Mouse (Mus musculus) right cerebral cortex, adult 2 months (tissue): Measurements from ENCODE around the gene Vwa5a.

ENCODE experiments used
- DNase-seq, 2 experiments: peaks; one replicate each; pipeline ENCODE4 v3.0.0; 2021 to 2022; ENCODE audit warnings: low spot score in 2 of 2

The Vwa5a gene

GRCm38 (mm10) chr9:38718102-38718501 lies at the start of gene Vwa5a:
Gene Vwa5a (plus strand): TSS chr9:38718268.
- DNase-seq: no peak

GRCm38 (mm10) chr9:38672887-38673286 lies 45.2 kb upstream of the Vwa5a start:
- DNase-seq: no peak

GRCm38 (mm10) chr9:38674501-38674900 lies 43.6 kb upstream of the Vwa5a start, which contains the start of gene Olfr918:
Gene Olfr918 (minus strand): TSS chr9:38674601.
- DNase-seq: no peak

- no peak for DNase-seq
Observed at GRCm38 (mm10) chr9:38718927-38719441, 916 bp downstream of the Vwa5a start.

GRCm38 (mm10) chr9:38724044-38724443 lies 6.0 kb downstream of the Vwa5a start:
- no peak for DNase-seq

GRCm38 (mm10) chr9:38728218-38728617 lies 10.2 kb downstream of the Vwa5a start:
- no peak for DNase-seq

- DNase-seq: no peak
Observed at GRCm38 (mm10) chr9:38741408-38741807, 23.3 kb downstream of the Vwa5a start.

- DNase-seq: no peak
Observed at GRCm38 (mm10) chr9:38744619-38745315, 26.7 kb downstream of the Vwa5a start.

- DNase-seq: no peak
Observed at GRCm38 (mm10) chr9:38751999-38752398, 33.9 kb downstream of the Vwa5a start, which contains the start of gene Olfr920. Gene Olfr920 (plus strand): TSS chr9:38752299.

- DNase-seq: no peak
Observed at GRCm38 (mm10) chr9:38772768-38773167, 54.7 kb downstream of the Vwa5a start, which contains the start of gene Olfr921. Gene Olfr921 (plus strand): TSS chr9:38773068.

GRCm38 (mm10) chr9:38792689-38793088 lies 74.6 kb downstream of the Vwa5a start:
- DNase-seq: no peak
